Mouse (Mus musculus) ES-E14 (cell line): ENCODE measurements around the gene Adamts17. TPM values are rescaled to one million over a fixed set of nuclear protein-coding genes. Genes with fewer than 3 reads are reported as not detected.

ENCODE experiments used
- DNase-seq: peaks from one replicate; pipeline ENCODE4 v3.0.0-alpha.2; 2013; ENCODE audit warnings: low read depth, low spot score
- H3K27ac ChIP-seq: 2 replicates; pipeline ENCODE4 v1.5.1; 2012; ENCODE audit warnings: low read depth, mild to moderate bottlenecking, low read length, moderate library complexity, mixed read lengths; ENCODE audit not compliant: poor library complexity, insufficient read depth, severe bottlenecking
- H3K36me3 ChIP-seq: 2 replicates; pipeline ENCODE4 v1.6.1; 2012; ENCODE audit warnings: mild to moderate bottlenecking, low read length, moderate library complexity, mixed read lengths; ENCODE audit not compliant: control insufficient read depth, poor library complexity, insufficient read depth, severe bottlenecking
- H3K4me1 ChIP-seq, 2 experiments: fragments of 150-350 bp in 1 of 2; sonication (generic) in 1 of 2; 2 replicates each; pipeline ENCODE4 v1.6.1; 2012; ENCODE audit warnings: low read length in 2 of 2, mild to moderate bottlenecking in 1 of 2, mixed read lengths in 1 of 2; ENCODE audit not compliant: control insufficient read depth in 2 of 2, insufficient read depth in 2 of 2, poor library complexity in 1 of 2
- H3K4me3 ChIP-seq, 2 experiments: fragments of 150-350 bp in 1 of 2; sonication (generic) in 1 of 2; 2 replicates each; pipeline ENCODE4 v1.5.1; 2012; ENCODE audit warnings: low read length in 2 of 2, low read depth in 1 of 2, mild to moderate bottlenecking in 1 of 2, mixed read lengths in 1 of 2; ENCODE audit not compliant: insufficient read depth in 1 of 2, poor library complexity in 1 of 2, severe bottlenecking in 1 of 2
- H3K9ac ChIP-seq: 2 replicates; pipeline ENCODE4 v1.6.1; 2012; ENCODE audit warnings: low read depth, mild to moderate bottlenecking, low read length, mixed read lengths; ENCODE audit not compliant: poor library complexity, insufficient read depth, severe bottlenecking
- H3K9me3 ChIP-seq: fragments of 150-350 bp; sonication (generic); 2 replicates; pipeline ENCODE4 v1.6.1; 2012; ENCODE audit warnings: low read depth, mild to moderate bottlenecking, low read length; ENCODE audit not compliant: control insufficient read depth, insufficient read depth
- CHD2 ChIP-seq: IDR thresholded peaks from 2 replicates; pipeline ENCODE4 v1.6.1; 2014; ENCODE audit warnings: mild to moderate bottlenecking, low read depth, low read length, inconsistent platforms
- HCFC1 ChIP-seq: IDR thresholded peaks from 2 replicates; pipeline ENCODE4 v1.6.1; 2012; ENCODE audit warnings: low read length, inconsistent platforms, borderline replicate concordance; ENCODE audit not compliant: insufficient read depth
- MAFK ChIP-seq: IDR thresholded peaks from 2 replicates; pipeline ENCODE4 v1.6.1; 2014; ENCODE audit warnings: mild to moderate bottlenecking, low read depth, low read length, inconsistent platforms; ENCODE audit not compliant: insufficient read depth
- ZC3H11A ChIP-seq: IDR thresholded peaks from 2 replicates; pipeline ENCODE4 v1.6.1; 2012; ENCODE audit warnings: low read depth, mild to moderate bottlenecking, inconsistent platforms, low read length, borderline replicate concordance
- ZNF384 ChIP-seq: IDR thresholded peaks from 2 replicates; pipeline ENCODE4 v1.6.1; 2012; ENCODE audit warnings: low read depth, low read length, inconsistent platforms
- in situ Hi-C, 2 experiments: fragments of 600-800 bp; cut with MboI; formaldehyde crosslinking; loops; one replicate each; pipeline ENCODE4 v1.15.1; 2025; ENCODE audit warnings: low sequenced_read_pairs in 2 of 2, inconsistent platforms in 1 of 2; ENCODE audit not compliant: unreplicated experiment in 2 of 2
- total RNA-seq: library from RNA; depleted of rRNA; stranded (reverse); fragments of 300-350 nt; gene quantifications from 2 replicates; pipeline ENCODE4 v1.2.3, GENCODE M21; 2012

Adamts17 gene
- total RNA-seq, 1 experiment = 2.0 TPM

DNA sequence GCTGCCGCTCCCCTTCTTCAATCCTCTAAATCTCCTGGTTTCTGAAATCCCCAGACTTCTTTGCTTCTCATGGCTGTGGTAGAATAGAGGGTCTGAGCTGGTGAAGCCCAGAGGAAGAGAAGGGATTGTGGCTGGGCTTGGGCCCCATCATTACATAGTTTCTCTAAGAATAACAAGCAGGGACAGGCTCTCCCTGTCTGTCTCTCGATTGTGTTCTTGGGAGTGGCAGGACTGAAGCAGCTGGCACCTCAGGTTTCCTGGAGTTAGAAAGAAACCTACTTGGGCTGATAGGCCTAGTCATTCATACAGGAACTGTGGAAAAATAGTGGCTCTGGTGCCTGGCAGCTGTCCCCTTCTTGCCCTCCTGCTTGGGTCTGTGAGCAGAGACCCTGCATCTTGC is 51.9 kb downstream of the Adamts17 start:
- TF ChIP-seq ZC3H11A (no peak), MAFK (no peak), HCFC1 (no peak), CHD2 (no peak), ZNF384 (no peak)
- H3K36me3 ChIP-seq = no peaks in the 10 kb centered on the region
- in situ Hi-C loops = no loop called here
- no peak overlapping the region for H3K4me3 ChIP-seq
- no peaks in the 10 kb centered on the region for H3K4me1 ChIP-seq
- H3K27ac ChIP-seq = no peak overlapping the region
- no peak for DNase-seq
- no peaks in the 10 kb centered on the region for H3K9me3 ChIP-seq
- H3K9ac ChIP-seq = no peak overlapping the region

DNA sequence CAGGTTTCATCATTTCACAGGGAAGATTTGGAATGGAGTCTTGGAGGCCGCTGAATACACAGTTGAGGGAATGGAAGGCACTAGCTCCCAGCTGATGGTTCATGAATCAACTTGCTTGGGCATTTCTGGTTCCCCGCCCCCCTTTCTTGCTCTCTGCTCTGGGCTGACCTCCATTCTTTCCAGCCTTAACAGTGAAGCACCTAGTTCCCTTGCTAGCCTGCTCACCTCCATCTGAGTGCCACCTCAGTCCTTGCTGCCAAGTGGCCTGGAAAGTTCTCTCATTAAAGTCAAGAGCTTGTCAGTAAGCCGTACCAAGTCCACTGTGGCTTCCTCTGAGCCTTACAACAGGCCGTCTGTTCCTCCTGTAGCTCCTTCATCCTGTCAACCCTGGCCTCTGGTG is 52.6 kb downstream of the Adamts17 start:
- no peak for TF ChIP-seq CHD2
- no peak for TF ChIP-seq MAFK
- no peak for TF ChIP-seq HCFC1
- TF ChIP-seq ZC3H11A = no peak
- no peak for TF ChIP-seq ZNF384
- no peak for DNase-seq
- Histone ChIP-seq H3K27ac (no peak overlapping the region), H3K9me3 (no peaks in the 10 kb centered on the region), H3K4me3 (no peak overlapping the region), H3K36me3 (no peaks in the 10 kb centered on the region), H3K4me1 (no peaks in the 10 kb centered on the region), H3K9ac (no peak overlapping the region)
- in situ Hi-C loops = no loop called here

DNA sequence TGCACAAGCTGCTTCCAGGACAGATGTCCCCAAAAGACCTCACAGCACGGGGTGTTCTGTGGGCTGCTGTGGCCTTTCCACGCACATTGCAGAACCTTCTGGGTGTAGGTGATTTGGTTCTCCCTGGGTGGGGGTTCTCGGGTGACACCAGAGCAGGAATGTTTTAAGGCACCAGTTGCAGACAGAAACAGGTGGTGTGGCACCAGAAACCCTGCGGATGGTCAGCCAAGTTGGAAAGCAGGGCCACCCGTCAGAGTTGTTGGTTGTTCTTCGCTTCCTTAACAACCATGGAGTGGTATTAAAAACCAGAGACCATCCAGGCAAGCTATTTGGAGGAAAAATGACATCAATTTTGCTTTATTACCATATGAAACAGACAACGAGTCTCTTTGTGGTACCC is 62.8 kb downstream of the Adamts17 start:
- no peak overlapping the region for H3K9ac ChIP-seq
- no peaks in the 10 kb centered on the region for H3K9me3 ChIP-seq
- no peak for DNase-seq
- in situ Hi-C loops = no loop called here
- no peaks in the 10 kb centered on the region for H3K4me1 ChIP-seq
- H3K27ac ChIP-seq = no peak overlapping the region
- TF ChIP-seq ZNF384 = no peak
- no peak for TF ChIP-seq HCFC1
- no peak for TF ChIP-seq CHD2
- TF ChIP-seq ZC3H11A = no peak
- TF ChIP-seq MAFK = no peak
- no peaks in the 10 kb centered on the region for H3K36me3 ChIP-seq
- no peak overlapping the region for H3K4me3 ChIP-seq

DNA sequence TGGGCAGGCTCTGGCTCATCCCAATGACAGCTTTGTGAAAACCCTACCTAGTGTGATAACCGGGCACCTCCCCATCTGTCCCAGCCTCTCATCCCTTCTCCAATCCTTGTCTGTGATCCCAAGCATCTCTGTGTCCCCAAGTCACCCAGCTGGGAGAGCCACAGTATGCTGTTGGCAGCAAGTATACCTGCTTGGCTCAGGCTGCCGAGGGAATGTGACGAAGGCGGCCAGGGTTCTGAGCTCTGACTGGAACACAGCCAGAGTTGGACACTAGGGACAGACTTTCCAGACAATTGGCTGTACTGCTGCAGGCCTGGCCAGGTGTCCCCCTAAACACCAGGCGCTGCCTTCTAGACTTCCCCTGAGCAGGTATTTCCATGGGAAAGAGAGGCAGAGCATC is 63.5 kb downstream of the Adamts17 start:
- Histone ChIP-seq H3K4me1 (no peaks in the 10 kb centered on the region), H3K9me3 (no peaks in the 10 kb centered on the region), H3K27ac (no peak overlapping the region), H3K36me3 (no peaks in the 10 kb centered on the region), H3K4me3 (no peak overlapping the region), H3K9ac (no peak overlapping the region)
- no peak for TF ChIP-seq ZNF384
- no peak for TF ChIP-seq MAFK
- TF ChIP-seq ZC3H11A = no peak
- no peak for TF ChIP-seq HCFC1
- TF ChIP-seq CHD2 = no peak
- no peak for DNase-seq
- in situ Hi-C loops = no loop called here

DNA sequence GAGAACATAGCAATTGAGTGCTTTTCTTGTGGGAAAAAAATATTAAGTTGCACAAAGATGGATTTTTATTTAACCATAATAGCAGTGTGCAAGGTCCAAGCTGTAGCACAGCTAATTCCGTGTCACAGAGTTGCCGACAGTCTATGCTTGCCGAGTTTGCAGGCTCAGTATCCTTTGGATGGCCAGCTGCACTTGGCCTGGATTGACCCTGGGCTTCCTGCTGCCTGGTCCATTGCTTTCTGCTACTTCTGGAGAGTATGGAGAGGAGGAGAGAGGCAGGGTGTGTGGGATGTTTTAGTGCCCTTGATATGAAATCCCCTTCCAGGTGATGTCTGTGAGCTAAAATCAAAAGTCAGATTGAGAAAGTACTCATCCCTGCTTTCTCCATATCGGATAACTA is 66.4 kb downstream of the Adamts17 start:
- in situ Hi-C loops = no loop called here
- no peak overlapping the region for H3K9ac ChIP-seq
- H3K4me1 ChIP-seq = no peaks in the 10 kb centered on the region
- DNase-seq = no peak
- H3K9me3 ChIP-seq = no peaks in the 10 kb centered on the region
- H3K36me3 ChIP-seq = no peaks in the 10 kb centered on the region
- TF ChIP-seq ZC3H11A (no peak), CHD2 (no peak), ZNF384 (no peak), HCFC1 (no peak), MAFK (no peak)
- no peak overlapping the region for H3K27ac ChIP-seq
- H3K4me3 ChIP-seq = no peak overlapping the region
